Mouse (Mus musculus): ENCODE data around the gene Kansl1. TPM values are rescaled to one million over a fixed set of nuclear protein-coding genes. Genes with fewer than 3 reads are reported as not detected.

Gene Kansl1
- polyA plus RNA-seq, 1 experiment from 2014 or later, result 17.5 TPM

DNA sequence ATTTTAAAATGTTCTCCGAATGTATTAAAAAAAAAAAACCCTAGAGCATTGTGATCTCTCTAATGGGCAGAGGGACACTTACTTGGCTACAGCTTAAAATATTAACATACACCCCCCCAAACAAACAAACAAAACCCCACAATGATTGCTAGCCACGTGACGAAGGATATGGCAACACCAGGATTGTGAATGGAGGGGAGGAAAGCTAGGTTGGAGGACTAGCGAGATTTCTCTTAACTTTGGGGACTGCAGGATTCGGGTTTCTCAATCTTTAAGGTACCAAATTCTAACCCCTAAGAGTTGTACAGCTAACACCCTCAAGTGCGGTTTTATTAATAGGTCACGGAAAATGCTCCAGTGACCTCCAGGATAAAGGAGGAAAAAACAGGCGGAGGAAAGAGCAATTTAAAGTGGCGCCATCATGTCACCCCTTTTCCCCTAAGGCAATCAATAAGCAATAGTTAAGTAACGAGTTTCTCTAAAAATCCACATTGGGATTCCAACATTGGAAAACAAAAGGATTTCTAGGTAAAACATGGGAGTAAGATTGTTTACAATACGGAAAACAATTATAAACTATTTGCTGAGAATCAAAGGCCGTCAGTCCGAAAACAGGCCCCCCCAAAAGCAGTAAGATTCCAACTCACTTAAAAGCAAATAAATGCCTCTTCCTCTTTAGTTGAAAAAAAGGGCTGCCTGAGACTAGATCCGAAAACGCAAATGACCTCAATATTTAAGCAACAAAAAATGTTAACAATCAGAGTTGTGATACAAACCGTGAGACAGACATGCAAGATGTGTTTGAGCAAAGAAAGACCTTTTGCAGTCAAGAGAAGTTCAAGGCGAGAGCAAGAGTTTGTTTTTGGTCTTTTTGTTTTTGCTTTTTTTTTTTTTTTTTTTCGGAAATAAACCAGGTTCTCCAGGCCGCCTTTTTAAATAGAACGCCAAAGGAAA lies 27.9 kb downstream of the Kansl1 start:
- Histone ChIP-seq H3K36me3 (ENCODE audit: insufficient read depth, low read length) (no peaks in the 10 kb centered on the region), H3K4me2 (ENCODE audit: low read length) (peak overlapping the region; percentile 76), H3K27me3 (ENCODE audit: insufficient read depth, low read length) (no peaks in the 10 kb centered on the region), H3K4me1 (replicated peaks; ENCODE audit: insufficient read depth, low read length) (no peaks in the 10 kb centered on the region), H3K9me3 (replicated peaks; ENCODE audit: low read length) (no peaks in the 10 kb centered on the region), H3K9ac (ENCODE audit: low read depth, low read length) (peak overlapping the region; percentile 99), H3K4me3 (replicated peaks; ENCODE audit: low read depth, low read length) (peak overlapping the region; percentile 97), H3K27ac (peak overlapping the region; percentile 100)
- no peak for TF ChIP-seq CTCF (IDR thresholded peaks at IDR 0.05; ENCODE audit: low read depth)
- no peak for ATAC-seq (replicated peaks; ENCODE audit: low FRiP score, low read depth)
- DNase-seq (ENCODE audit: low spot score), result peak; percentile 42
- WGBS, result under 1% methylated on average over 20 of the region's 20 CpGs

- no peak overlapping the region for H3K27ac ChIP-seq
- H3K27me3 ChIP-seq (ENCODE audit: insufficient read depth, low read length), result no peaks in the 10 kb centered on the region
- WGBS, result 40% methylated on average over 2 of the region's 2 CpGs
- ATAC-seq (replicated peaks; ENCODE audit: low FRiP score, low read depth) (no peak), DNase-seq (ENCODE audit: low spot score) (no peak)
- H3K4me1 ChIP-seq (replicated peaks; ENCODE audit: insufficient read depth, low read length), result no peaks in the 10 kb centered on the region
- no peaks in the 10 kb centered on the region for H3K36me3 ChIP-seq (ENCODE audit: insufficient read depth, low read length)
- peak overlapping the region; percentile 76 for H3K4me2 ChIP-seq (ENCODE audit: low read length)
- no peaks in the 10 kb centered on the region for H3K9me3 ChIP-seq (replicated peaks; ENCODE audit: low read length)
- no peak overlapping the region for H3K9ac ChIP-seq (ENCODE audit: low read depth, low read length)
- no peak for TF ChIP-seq CTCF (IDR thresholded peaks at IDR 0.05; ENCODE audit: low read depth)
- H3K4me3 ChIP-seq (replicated peaks; ENCODE audit: low read depth, low read length), result no peak overlapping the region
Measured at GRCm38 (mm10) chr11:104439703-104440102, 29.0 kb downstream of the Kansl1 start.

DNA sequence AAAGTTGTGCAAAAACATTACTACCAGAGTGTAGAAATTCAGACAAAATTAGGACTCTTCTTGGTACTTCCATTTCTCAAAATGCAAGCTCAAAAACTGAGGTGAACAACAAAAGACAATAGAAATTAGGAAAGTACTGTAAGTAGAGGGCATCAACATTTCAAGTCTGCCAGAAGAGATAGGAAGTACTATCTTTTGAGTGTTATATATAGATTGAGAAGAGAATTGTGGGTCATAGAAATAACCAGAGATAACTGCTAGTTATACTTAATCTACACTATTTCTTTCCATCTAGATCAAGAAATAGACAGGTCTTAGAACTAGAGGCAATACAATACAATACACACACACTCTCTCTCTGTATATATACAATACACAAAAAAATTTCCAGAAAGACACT lies 30.2 kb downstream of the Kansl1 start:
- Histone ChIP-seq H3K4me3 (replicated peaks; ENCODE audit: low read depth, low read length) (no peak overlapping the region), H3K9me3 (replicated peaks; ENCODE audit: low read length) (no peaks in the 10 kb centered on the region), H3K27me3 (ENCODE audit: insufficient read depth, low read length) (no peaks in the 10 kb centered on the region), H3K36me3 (ENCODE audit: insufficient read depth, low read length) (no peaks in the 10 kb centered on the region), H3K9ac (ENCODE audit: low read depth, low read length) (no peak overlapping the region), H3K27ac (no peak overlapping the region), H3K4me1 (replicated peaks; ENCODE audit: insufficient read depth, low read length) (0 out of 2 replicates have a peak, but pooled peaks cover 4% of the 10 kb centered on the region), H3K4me2 (ENCODE audit: low read length) (no peak overlapping the region)
- ATAC-seq (replicated peaks; ENCODE audit: low FRiP score, low read depth) (no peak), DNase-seq (ENCODE audit: low spot score) (no peak)
- no peak for TF ChIP-seq CTCF (IDR thresholded peaks at IDR 0.05; ENCODE audit: low read depth)

DNA sequence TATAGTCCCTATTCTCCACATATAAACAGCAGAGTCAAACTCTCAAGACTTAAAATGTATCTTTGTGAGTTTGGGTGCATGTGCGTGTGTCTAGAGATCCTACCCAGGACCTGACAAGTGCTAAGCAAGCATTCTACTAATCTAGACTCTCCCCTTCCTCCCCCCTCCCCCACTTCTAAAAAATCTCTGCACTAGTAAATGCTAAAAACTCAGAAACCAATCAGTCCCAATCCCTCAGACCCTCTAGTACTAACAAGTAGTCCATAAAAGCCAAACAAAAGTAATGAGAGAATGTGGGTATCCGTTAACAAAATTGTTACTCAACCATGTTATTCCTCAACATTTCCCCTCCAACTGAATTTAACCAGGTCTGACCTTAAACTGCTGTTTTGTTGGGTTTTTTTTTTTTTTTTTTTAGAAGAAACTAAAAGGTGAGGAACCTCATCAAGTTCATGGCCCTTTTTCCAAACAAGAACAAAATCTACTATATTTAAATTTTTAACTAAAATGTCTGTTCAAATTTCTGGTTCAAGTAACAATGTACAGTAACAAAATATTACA lies 32.2 kb downstream of the Kansl1 start:
- no peaks in the 10 kb centered on the region for H3K36me3 ChIP-seq (ENCODE audit: insufficient read depth, low read length)
- no peak for TF ChIP-seq CTCF (IDR thresholded peaks at IDR 0.05; ENCODE audit: low read depth)
- H3K27ac ChIP-seq, result no peak overlapping the region
- no peak overlapping the region for H3K9ac ChIP-seq (ENCODE audit: low read depth, low read length)
- no peak overlapping the region for H3K4me3 ChIP-seq (replicated peaks; ENCODE audit: low read depth, low read length)
- no peak for ATAC-seq (replicated peaks; ENCODE audit: low FRiP score, low read depth)
- H3K9me3 ChIP-seq (replicated peaks; ENCODE audit: low read length), result no peaks in the 10 kb centered on the region
- 62% methylated on average over 2 of the region's 2 CpGs for WGBS
- no peak for DNase-seq (ENCODE audit: low spot score)
- 0 out of 2 replicates have a peak, but pooled peaks cover 4% of the 10 kb centered on the region for H3K4me1 ChIP-seq (replicated peaks; ENCODE audit: insufficient read depth, low read length)
- H3K27me3 ChIP-seq (ENCODE audit: insufficient read depth, low read length), result no peaks in the 10 kb centered on the region
- H3K4me2 ChIP-seq (ENCODE audit: low read length), result no peak overlapping the region

DNA sequence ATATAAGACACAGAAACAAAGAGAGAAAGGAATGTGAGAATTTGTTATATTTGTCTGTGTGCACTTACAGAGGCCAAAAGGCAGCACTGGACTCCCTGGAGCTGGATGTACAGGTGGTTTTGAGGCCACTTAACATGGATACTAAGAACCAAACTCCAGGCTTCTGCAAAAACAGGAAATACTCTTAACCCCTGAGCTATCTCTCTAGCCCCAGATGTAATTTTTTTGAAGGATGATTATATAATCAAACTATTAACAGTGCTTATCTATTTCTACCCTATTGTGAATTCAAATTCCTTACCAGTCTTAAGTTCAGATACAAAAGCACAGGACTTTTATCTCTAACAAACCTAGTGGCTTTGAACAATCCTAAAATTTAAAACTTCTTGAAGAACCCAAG lies 32.9 kb downstream of the Kansl1 start:
- Histone ChIP-seq H3K27me3 (ENCODE audit: insufficient read depth, low read length) (no peaks in the 10 kb centered on the region), H3K4me2 (ENCODE audit: low read length) (no peak overlapping the region), H3K27ac (no peak overlapping the region), H3K36me3 (ENCODE audit: insufficient read depth, low read length) (no peaks in the 10 kb centered on the region), H3K9ac (ENCODE audit: low read depth, low read length) (no peak overlapping the region), H3K9me3 (replicated peaks; ENCODE audit: low read length) (no peaks in the 10 kb centered on the region), H3K4me3 (replicated peaks; ENCODE audit: low read depth, low read length) (no peak overlapping the region), H3K4me1 (replicated peaks; ENCODE audit: insufficient read depth, low read length) (0 out of 2 replicates have a peak, but pooled peaks cover 4% of the 10 kb centered on the region)
- ATAC-seq (replicated peaks; ENCODE audit: low FRiP score, low read depth), result no peak
- DNase-seq (ENCODE audit: low spot score), result no peak
- TF ChIP-seq CTCF (IDR thresholded peaks at IDR 0.05; ENCODE audit: low read depth), result no peak

DNA sequence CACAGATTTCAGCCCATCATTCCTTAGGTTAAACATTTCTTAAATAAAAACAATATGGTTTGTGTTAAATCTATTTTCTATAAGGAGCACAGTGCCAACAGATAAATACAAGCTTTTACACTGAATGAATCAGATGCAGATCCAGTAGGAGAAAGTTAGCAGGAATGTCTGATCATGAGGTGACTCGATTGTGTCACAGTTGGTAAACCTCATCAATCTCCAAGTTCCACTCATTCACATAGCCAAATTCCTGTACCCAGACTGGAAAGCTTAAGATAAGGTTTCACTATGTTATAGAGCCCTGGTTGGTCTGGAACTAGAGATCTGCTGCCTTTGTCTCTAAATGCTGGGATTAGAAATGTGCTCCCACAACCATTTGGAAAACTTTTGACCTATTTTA lies 33.5 kb downstream of the Kansl1 start:
- no peaks in the 10 kb centered on the region for H3K27me3 ChIP-seq (ENCODE audit: insufficient read depth, low read length)
- no peaks in the 10 kb centered on the region for H3K9me3 ChIP-seq (replicated peaks; ENCODE audit: low read length)
- DNase-seq (ENCODE audit: low spot score) (no peak), ATAC-seq (replicated peaks; ENCODE audit: low FRiP score, low read depth) (no peak)
- 0 out of 2 replicates have a peak, but pooled peaks cover 4% of the 10 kb centered on the region for H3K4me1 ChIP-seq (replicated peaks; ENCODE audit: insufficient read depth, low read length)
- no peak overlapping the region for H3K9ac ChIP-seq (ENCODE audit: low read depth, low read length)
- TF ChIP-seq CTCF (IDR thresholded peaks at IDR 0.05; ENCODE audit: low read depth), result no peak
- no peak overlapping the region for H3K4me3 ChIP-seq (replicated peaks; ENCODE audit: low read depth, low read length)
- H3K36me3 ChIP-seq (ENCODE audit: insufficient read depth, low read length), result no peaks in the 10 kb centered on the region
- H3K4me2 ChIP-seq (ENCODE audit: low read length), result no peak overlapping the region
- 0 out of 2 replicates have a peak overlapping the region, but pooled peaks have one; percentile 19 for H3K27ac ChIP-seq
- WGBS, result 41% methylated on average over 1 of the region's 1 CpGs

Data from kidney, postnatal 0 days (tissue).